8 mouse cellular contexts compared by ENCODE assay signal in the genomic region with DNA sequence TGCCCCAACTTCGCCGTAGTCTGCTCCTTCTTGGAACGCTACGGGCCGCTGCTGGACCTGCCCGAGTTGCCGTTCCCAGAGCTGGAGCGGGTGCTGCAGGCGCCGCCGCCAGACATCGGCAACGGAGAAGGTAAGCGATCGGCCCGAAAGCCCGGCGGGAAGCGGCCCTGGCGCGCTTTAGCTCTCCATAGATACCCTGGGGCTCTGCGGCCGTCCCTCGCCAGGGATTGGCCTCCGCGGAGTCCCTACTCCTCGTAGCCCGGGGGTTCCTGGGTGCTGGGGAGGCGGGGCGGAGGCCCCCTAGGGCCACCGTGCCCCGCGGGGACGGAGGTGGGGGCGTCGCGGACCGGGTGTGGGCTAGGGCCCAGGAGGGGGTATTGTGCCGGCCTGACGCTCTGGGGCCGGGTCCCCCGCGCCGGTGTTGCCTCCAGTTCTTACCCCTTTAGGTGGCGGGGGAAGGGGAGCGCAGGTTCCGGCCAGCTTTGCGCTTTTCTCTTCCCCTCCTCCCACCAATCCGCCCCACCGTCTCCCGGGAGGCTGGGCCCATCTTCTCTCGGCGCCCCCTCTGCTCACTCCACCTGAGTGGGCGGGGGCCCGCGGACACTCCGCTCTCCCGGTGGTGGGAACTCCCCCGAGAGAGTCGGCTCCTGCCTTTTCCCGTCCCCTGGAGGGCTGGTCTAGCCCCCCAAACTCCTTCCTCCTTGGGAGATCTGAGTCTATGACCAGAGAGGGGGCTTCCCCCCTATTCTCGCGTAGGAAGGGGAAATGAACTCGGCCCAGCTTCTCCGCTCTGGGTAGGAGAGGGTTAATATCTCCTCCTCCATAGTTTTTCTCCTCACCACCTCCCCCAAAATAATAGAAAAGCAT. TPM values are rescaled to one million over a fixed set of nuclear protein-coding genes. Genes with fewer than 3 reads are reported as not detected.
DNase-seq lines count a peak whose midpoint lies in the region; ATAC-seq and TF ChIP-seq lines count a peak whose summit lies in the region.

No protein-coding gene starts in this region.

- H3K9ac ChIP-seq in intestine, embryonic 15.5 days: peak overlapping the region; percentile 98
- peak overlapping the region; percentile 98 for H3K9ac ChIP-seq in midbrain, embryonic 11.5 days (ENCODE audit: low read length)

- TF ChIP-seq CTCF in small intestine, adult 2 months (IDR thresholded peaks at IDR 0.05; ENCODE audit: extremely low read depth, insufficient read length, insufficient replicate concordance, low read depth, low read length): no peak

- peaks cover 2% of the 10 kb centered on the region; the same call in 1 of the 2 replicates for H3K4me1 ChIP-seq in intestine, embryonic 15.5 days (replicated peaks)
- H3K4me1 ChIP-seq in limb, embryonic 10.5 days: peaks cover 10% of the 10 kb centered on the region
- H3K4me1 ChIP-seq in midbrain, embryonic 11.5 days (ENCODE audit: control insufficient read depth, insufficient read depth, low read length): peaks cover 7% of the 10 kb centered on the region; the same call in 1 of the 2 replicates
- peaks cover 3% of the 10 kb centered on the region; the same call in 1 of the 2 replicates for H3K4me1 ChIP-seq in small intestine, adult 2 months (ENCODE audit: control insufficient read depth, insufficient read depth, insufficient read length, low read length)

- intact Hi-C loops in gastrocnemius, postnatal 36 days (cut with DNase I): loop anchor here (2.0 kb wide), 2 partner anchors 99 to 153 kb away; a partner anchor contains a TSS

- H3K4me2 ChIP-seq in intestine, embryonic 15.5 days (replicated peaks): peak overlapping the region; percentile 76
- H3K4me2 ChIP-seq in midbrain, embryonic 11.5 days: peak overlapping the region; percentile 56

- ATAC-seq in intestine, embryonic 15.5 days: peak; percentile 54
- ATAC-seq in midbrain, embryonic 11.5 days (ENCODE audit: low FRiP score): peak; percentile 59

- 0% methylated on average over 60 of the region's 65 CpGs for WGBS in intestine, embryonic 15.5 days
- WGBS in limb, embryonic 10.5 days: under 1% methylated on average over 63 of the region's 65 CpGs
- under 1% methylated on average over 52 of the region's 65 CpGs for WGBS in midbrain, embryonic 11.5 days
- under 1% methylated on average over 64 of the region's 65 CpGs for WGBS in small intestine, adult 2 months

- peak; percentile 49 for DNase-seq in kidney, adult 11 months
- DNase-seq in kidney, postnatal 14 days: no peak
- DNase-seq in embryo, embryonic 11.5 days (ENCODE audit: low read depth, low spot score): peak; percentile 44
- peak; percentile 12 to 43 for DNase-seq in gastrocnemius, postnatal 36 days
- peak; percentile 74 for DNase-seq in limb, embryonic 10.5 days (ENCODE audit: low spot score)
- DNase-seq in midbrain, embryonic 11.5 days (ENCODE audit: low spot score, missing footprints): peak; percentile 97

- H3K27me3 ChIP-seq in intestine, embryonic 15.5 days (replicated peaks): no peaks in the 10 kb centered on the region
- no peaks in the 10 kb centered on the region for H3K27me3 ChIP-seq in limb, embryonic 10.5 days (ENCODE audit: low read depth, poor library complexity, severe bottlenecking)
- H3K27me3 ChIP-seq in midbrain, embryonic 11.5 days (ENCODE audit: control insufficient read depth, insufficient read depth, low read length): no peaks in the 10 kb centered on the region
- H3K27me3 ChIP-seq in small intestine, adult 2 months (ENCODE audit: control insufficient read depth, insufficient read depth, low read length): no peaks in the 10 kb centered on the region

- peak overlapping the region; percentile 99 for H3K4me3 ChIP-seq in intestine, embryonic 15.5 days (replicated peaks)
- H3K4me3 ChIP-seq in limb, embryonic 10.5 days: peak overlapping the region; percentile 100
- peak overlapping the region; percentile 89 for H3K4me3 ChIP-seq in midbrain, embryonic 11.5 days (ENCODE audit: low read depth, low read length)
- peak overlapping the region; percentile 100 for H3K4me3 ChIP-seq in small intestine, adult 2 months (ENCODE audit: low read depth, low read length)

- peak overlapping the region; percentile 95 for H3K27ac ChIP-seq in intestine, embryonic 15.5 days
- H3K27ac ChIP-seq in limb, embryonic 10.5 days: peak overlapping the region; percentile 100
- H3K27ac ChIP-seq in midbrain, embryonic 11.5 days (ENCODE audit: low read depth, low read length): peak overlapping the region; percentile 89
- H3K27ac ChIP-seq in small intestine, adult 2 months (ENCODE audit: insufficient read depth, low read depth, low read length): peak overlapping the region; percentile 97

- H3K36me3 ChIP-seq in intestine, embryonic 15.5 days: no peaks in the 10 kb centered on the region
- 0 out of 2 replicates have a peak, but pooled peaks cover under 1% of the 10 kb centered on the region for H3K36me3 ChIP-seq in limb, embryonic 10.5 days
- H3K36me3 ChIP-seq in midbrain, embryonic 11.5 days (ENCODE audit: control insufficient read depth, insufficient read depth, low read length): no peaks in the 10 kb centered on the region
- peaks cover 5% of the 10 kb centered on the region; the same call in 1 of the 2 replicates for H3K36me3 ChIP-seq in small intestine, adult 2 months (ENCODE audit: control insufficient read depth, insufficient read depth, low read length)

- H3K9me3 ChIP-seq in intestine, embryonic 15.5 days: no peaks in the 10 kb centered on the region
- no peaks in the 10 kb centered on the region for H3K9me3 ChIP-seq in limb, embryonic 10.5 days (replicated peaks)
- no peaks in the 10 kb centered on the region for H3K9me3 ChIP-seq in midbrain, embryonic 11.5 days (ENCODE audit: control insufficient read depth, low read length)

- no peak for TF ChIP-seq POLR2A in small intestine, adult 2 months (IDR thresholded peaks at IDR 0.05; ENCODE audit: low read depth, low read length)

RNA-seq across cellular contexts. Expression of a gene that starts 0.5 kb away (rescaled TPM):
- 10 to 100 TPM; 11.9 to 13.4 TPM for total RNA-seq in gastrocnemius, postnatal 36 days (2021)
- 16.9 and 18.8 TPM in 2 replicates for polyA plus RNA-seq in intestine, embryonic 15.5 days (2015; fragmentation: Nextera tagmentation; extraction: Ambion mirVana)
- 23.0 and 25.6 TPM in 2 replicates for polyA plus RNA-seq in limb, embryonic 10.5 days (2016; fragmentation: Nextera tagmentation; extraction: Ambion mirVana)
- polyA plus RNA-seq in midbrain, embryonic 11.5 days (2014; fragmentation: Nextera tagmentation; extraction: Ambion mirVana): 25.5 and 27.4 TPM in 2 replicates
- 0.25 and 0.93 TPM in 2 replicates for polyA plus RNA-seq in small intestine, adult 2 months (2012; rRNA removed)

RNA-seq across cellular contexts. Expression of a gene that starts 0.9 kb away (rescaled TPM):
- total RNA-seq in gastrocnemius, postnatal 36 days (2021): 100 to 1,000 TPM; 110 to 120 TPM
- 54.5 and 61.4 TPM in 2 replicates for polyA plus RNA-seq in intestine, embryonic 15.5 days (2015; fragmentation: Nextera tagmentation; extraction: Ambion mirVana)
- polyA plus RNA-seq in limb, embryonic 10.5 days (2016; fragmentation: Nextera tagmentation; extraction: Ambion mirVana): 28.7 and 39.8 TPM in 2 replicates
- polyA plus RNA-seq in midbrain, embryonic 11.5 days (2014; fragmentation: Nextera tagmentation; extraction: Ambion mirVana): 33.5 and 35.5 TPM in 2 replicates
- 27.8 and 39.7 TPM in 2 replicates for polyA plus RNA-seq in small intestine, adult 2 months (2012; rRNA removed)
